Mouse (Mus musculus) midbrain, embryonic 11.5 days (tissue): ENCODE data around the gene Grik5. TPM values are rescaled to one million over a fixed set of nuclear protein-coding genes. Genes with fewer than 3 reads are reported as not detected.

Experiments
- ATAC-seq: fragments of 200-750 bp; cut with Nextera tagmentation; 2 replicates; pipeline ENCODE4 v1.8.0; 2017; ENCODE audit warnings: moderate TSS enrichment, moderate library complexity; ENCODE audit not compliant: low FRiP score
- DNase-seq: peaks from one replicate; pipeline ENCODE4 v3.0.0; 2015; ENCODE audit warnings: low spot score; ENCODE audit errors: missing footprints
- H3K27ac ChIP-seq: fragments of 300-500 bp; sonication (generic); 2 replicates; pipeline ENCODE4 v1.5.1; 2014; ENCODE audit warnings: low read depth, low read length
- H3K27me3 ChIP-seq: fragments of 300-500 bp; sonication (generic); 2 replicates; pipeline ENCODE4 v1.6.1; 2014; ENCODE audit warnings: mild to moderate bottlenecking, low read length, moderate library complexity, mixed read lengths; ENCODE audit not compliant: control insufficient read depth, insufficient read depth
- H3K36me3 ChIP-seq: fragments of 300-500 bp; sonication (generic); 2 replicates; pipeline ENCODE4 v1.6.1; 2014; ENCODE audit warnings: mild to moderate bottlenecking, low read length, moderate library complexity, mixed read lengths; ENCODE audit not compliant: control insufficient read depth, insufficient read depth
- H3K4me1 ChIP-seq: fragments of 300-500 bp; sonication (generic); 2 replicates; pipeline ENCODE4 v1.6.1; 2014; ENCODE audit warnings: low read length; ENCODE audit not compliant: control insufficient read depth, insufficient read depth
- H3K4me2 ChIP-seq: fragments of 300-500 bp; sonication (generic); 2 replicates; pipeline ENCODE4 v1.6.1; 2014; ENCODE audit warnings: mild to moderate bottlenecking, moderate library complexity
- H3K4me3 ChIP-seq: fragments of 300-500 bp; sonication (generic); 2 replicates; pipeline ENCODE4 v1.5.1; 2014; ENCODE audit warnings: low read depth, low read length
- H3K9ac ChIP-seq: fragments of 300-500 bp; sonication (generic); 2 replicates; pipeline ENCODE4 v1.6.1; 2014; ENCODE audit warnings: low read length
- H3K9me3 ChIP-seq: fragments of 300-500 bp; sonication (generic); 2 replicates; pipeline ENCODE4 v1.6.1; 2016; ENCODE audit warnings: low read length; ENCODE audit not compliant: control insufficient read depth
- WGBS: fragments of 180-500 bp; shearing (Covaris S2); extraction: QIAGEN DNeasy Blood & Tissue Kit; methylation state at CpG from one replicate; pipeline ENCODE4 v1.1.7; 2014; 5-methylcytosine and 5-hydroxymethylcytosine counted together
- polyA plus RNA-seq: library from polyadenylated mRNA; unstranded; fragments of >200 nt; fragmentation: Nextera tagmentation; extraction: Ambion mirVana; gene quantifications from 2 replicates; pipeline ENCODE4 v1.2.1, GENCODE M21; 2014

Gene Grik5
- polyA plus RNA-seq, 1 experiment from 2014 or later = 9.3 TPM

GRCm38 (mm10) chr7:25006171-25006570 lies 66.0 kb downstream of the Grik5 start:
- Histone ChIP-seq H3K27ac (no peak overlapping the region), H3K27me3 (peaks cover 50% of the 10 kb centered on the region), H3K4me3 (peak overlapping the region; percentile 52; the same call in 1 of the 2 replicates), H3K4me2 (peak overlapping the region; percentile 88), H3K4me1 (peaks cover 31% of the 10 kb centered on the region), H3K9me3 (no peaks in the 10 kb centered on the region), H3K36me3 (no peaks in the 10 kb centered on the region), H3K9ac (peak overlapping the region; percentile 68; the same call in 1 of the 2 replicates)
- ATAC-seq = peak; percentile 17
- WGBS = 55% methylated on average over 3 of the region's 3 CpGs
- DNase-seq = no peak

- 1% methylated on average over 53 of the region's 54 CpGs for WGBS
Measured at GRCm38 (mm10) chr7:25005421-25006065, 66.6 kb downstream of the Grik5 start, which contains the start of gene Atp1a3. TSS of gene Atp1a3 (minus strand) at chr7:25005958.

DNA sequence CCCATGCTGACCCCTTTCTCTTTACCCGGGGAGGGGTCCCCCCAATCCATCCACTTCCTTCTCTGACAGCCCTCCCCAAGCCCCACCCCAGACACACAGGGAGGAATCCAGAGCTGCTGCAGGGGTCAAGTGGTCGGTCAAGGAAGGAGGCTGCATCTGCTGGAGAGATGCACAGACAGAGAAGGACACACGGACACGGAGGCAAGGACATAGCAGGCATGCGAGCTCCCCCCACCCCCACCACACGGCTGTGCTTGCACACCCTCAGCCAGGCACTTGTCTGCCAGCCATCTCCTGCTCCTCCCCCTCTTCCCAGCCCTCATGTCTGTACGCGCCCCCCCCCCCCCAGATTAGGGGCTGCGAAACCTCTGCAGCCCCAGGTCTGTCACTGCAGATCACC lies 67.3 kb downstream of the Grik5 start:
- H3K27ac ChIP-seq = no peak overlapping the region
- peak overlapping the region; percentile 52 for H3K4me3 ChIP-seq
- no peaks in the 10 kb centered on the region for H3K9me3 ChIP-seq
- no peaks in the 10 kb centered on the region for H3K36me3 ChIP-seq
- H3K27me3 ChIP-seq = peaks cover 37% of the 10 kb centered on the region
- peaks cover 28% of the 10 kb centered on the region for H3K4me1 ChIP-seq
- peak overlapping the region; percentile 88 for H3K4me2 ChIP-seq
- ATAC-seq = no peak
- WGBS = 47% methylated on average over 6 of the region's 9 CpGs
- DNase-seq = no peak
- H3K9ac ChIP-seq = peak overlapping the region; percentile 48

More at GRCm38 (mm10) chr7:25005421-25006065, 66.6 kb downstream of the Grik5 start, which contains the start of gene Atp1a3:
- ATAC-seq = peak; percentile 80
- Histone ChIP-seq H3K4me2 (peak within 1 kb of the TSS; percentile 88), H3K27ac (no peak within 1 kb of the TSS), H3K9me3 (no peaks in the 10 kb centered on the region), H3K9ac (peak within 1 kb of the TSS; percentile 68), H3K36me3 (no peaks in the 10 kb centered on the region), H3K4me3 (peak within 1 kb of the TSS; percentile 52), H3K27me3 (peaks cover 44% of the 10 kb centered on the region), H3K4me1 (peaks cover 29% of the 10 kb centered on the region)
- peak; percentile 92 for DNase-seq

DNA sequence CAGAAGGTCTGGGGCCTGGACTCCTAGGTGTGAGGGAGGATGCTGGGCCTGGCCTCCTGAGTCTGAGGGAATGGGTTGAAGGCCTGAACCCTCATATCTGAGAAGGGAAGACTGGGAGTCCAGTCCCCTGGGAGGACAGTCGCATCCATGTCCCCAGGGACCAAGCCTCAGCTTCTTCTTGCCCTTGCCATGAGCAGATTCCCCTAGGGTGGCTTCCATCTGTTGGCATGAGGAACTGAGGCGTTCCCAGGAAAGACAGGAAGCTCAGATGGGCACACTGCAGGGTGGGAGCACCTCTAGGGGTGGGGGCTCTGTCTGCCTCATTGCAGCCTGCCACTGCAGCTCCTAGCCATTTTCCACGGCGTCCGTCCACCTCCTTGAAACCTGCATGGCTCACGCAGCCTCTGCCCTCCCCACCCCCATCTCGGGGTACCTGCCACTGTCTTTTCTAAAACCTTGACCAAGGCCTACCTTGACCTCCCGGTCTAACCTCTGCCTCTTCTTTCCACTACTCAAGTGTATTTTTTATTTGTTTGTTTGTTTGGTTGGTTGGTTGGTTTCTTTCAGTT lies 68.2 kb downstream of the Grik5 start:
- 83% methylated on average over 8 of the region's 8 CpGs for WGBS
- peak; percentile 79 for DNase-seq
- Histone ChIP-seq H3K36me3 (no peaks in the 10 kb centered on the region), H3K27me3 (peaks cover 28% of the 10 kb centered on the region), H3K4me3 (no peak overlapping the region; the same call in 1 of the 2 replicates), H3K9ac (no peak overlapping the region), H3K4me1 (peaks cover 25% of the 10 kb centered on the region), H3K9me3 (no peaks in the 10 kb centered on the region), H3K27ac (no peak overlapping the region), H3K4me2 (peak overlapping the region; percentile 15)
- ATAC-seq = no peak

DNA sequence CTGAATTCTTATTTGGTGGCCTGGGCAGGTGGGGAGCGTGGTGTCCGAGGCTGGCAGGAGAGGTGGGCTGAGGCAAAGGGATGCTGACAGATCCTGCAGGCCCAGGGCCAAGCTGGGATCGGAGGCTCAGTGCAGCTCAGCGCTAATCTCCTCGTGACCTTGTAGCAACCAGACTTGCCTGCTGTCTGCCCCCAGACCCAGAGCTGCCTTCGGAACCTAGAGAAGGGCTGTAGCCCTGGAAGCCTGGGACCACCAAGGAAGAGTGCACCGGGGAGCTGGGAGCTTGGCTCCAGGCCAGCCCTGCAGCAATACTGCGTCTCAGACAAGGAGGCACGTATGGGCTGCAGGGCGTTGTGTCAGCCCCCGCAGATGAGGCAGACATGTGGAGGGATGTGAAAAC lies 68.9 kb downstream of the Grik5 start:
- WGBS = 57% methylated on average over 11 of the region's 11 CpGs
- H3K4me2 ChIP-seq = peak overlapping the region; percentile 15; the same call in 1 of the 2 replicates
- H3K9ac ChIP-seq = no peak overlapping the region
- DNase-seq (no peak), ATAC-seq (no peak)
- no peak overlapping the region for H3K27ac ChIP-seq
- peaks cover 23% of the 10 kb centered on the region for H3K4me1 ChIP-seq
- peaks cover 22% of the 10 kb centered on the region for H3K27me3 ChIP-seq
- H3K9me3 ChIP-seq = no peaks in the 10 kb centered on the region
- H3K36me3 ChIP-seq = no peaks in the 10 kb centered on the region
- H3K4me3 ChIP-seq = no peak overlapping the region

GRCm38 (mm10) chr7:25000711-25001110 lies 71.4 kb downstream of the Grik5 start:
- H3K4me1 ChIP-seq = peaks cover 9% of the 10 kb centered on the region
- DNase-seq (no peak), ATAC-seq (no peak)
- H3K9me3 ChIP-seq = no peaks in the 10 kb centered on the region
- no peak overlapping the region for H3K9ac ChIP-seq
- no peak overlapping the region for H3K4me3 ChIP-seq
- H3K36me3 ChIP-seq = no peaks in the 10 kb centered on the region
- H3K27me3 ChIP-seq = peaks cover 6% of the 10 kb centered on the region; the same call in 1 of the 2 replicates
- no peak overlapping the region for H3K4me2 ChIP-seq
- no peak overlapping the region for H3K27ac ChIP-seq
- 83% methylated on average over 12 of the region's 12 CpGs for WGBS

GRCm38 (mm10) chr7:25000211-25000610 lies 71.9 kb downstream of the Grik5 start:
- H3K36me3 ChIP-seq = no peaks in the 10 kb centered on the region
- 79% methylated on average over 7 of the region's 7 CpGs for WGBS

DNA sequence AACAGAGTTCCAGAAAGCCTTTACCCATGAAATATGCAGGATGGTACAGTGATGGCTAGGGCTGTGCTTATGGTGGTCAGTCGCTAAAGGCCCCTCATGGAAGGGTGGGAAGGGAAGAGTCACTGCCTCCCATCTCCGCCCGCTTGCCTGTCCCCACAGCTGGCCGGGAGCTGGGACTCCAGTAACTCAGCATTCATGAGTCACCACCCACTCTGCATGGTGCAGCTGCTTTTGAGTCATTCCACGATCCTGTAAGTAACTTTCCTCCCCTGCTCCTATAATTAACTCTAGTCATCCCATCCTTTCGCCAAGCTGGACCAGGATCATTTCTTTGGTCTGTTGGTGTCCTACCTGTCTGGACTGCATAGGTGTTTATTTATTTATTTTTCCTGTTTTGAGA lies 79.1 kb downstream of the Grik5 start:
- H3K27me3 ChIP-seq = no peaks in the 10 kb centered on the region
- H3K4me1 ChIP-seq = no peaks in the 10 kb centered on the region
- no peak overlapping the region for H3K9ac ChIP-seq
- H3K9me3 ChIP-seq = no peaks in the 10 kb centered on the region
- no peak overlapping the region for H3K4me3 ChIP-seq
- no peaks in the 10 kb centered on the region for H3K36me3 ChIP-seq
- no peak for DNase-seq
- 76% methylated on average over 6 of the region's 6 CpGs for WGBS
- no peak overlapping the region for H3K27ac ChIP-seq
- no peak overlapping the region for H3K4me2 ChIP-seq
- no peak for ATAC-seq

More at GRCm38 (mm10) chr7:25000211-25000610, 71.9 kb downstream of the Grik5 start:
- Histone ChIP-seq H3K4me1 (peaks cover 5% of the 10 kb centered on the region), H3K9me3 (no peaks in the 10 kb centered on the region), H3K4me3 (no peak overlapping the region), H3K9ac (no peak overlapping the region), H3K4me2 (no peak overlapping the region), H3K27me3 (peaks cover 2% of the 10 kb centered on the region; the same call in 1 of the 2 replicates), H3K27ac (no peak overlapping the region)
- no peak for DNase-seq
- ATAC-seq = no peak

DNA sequence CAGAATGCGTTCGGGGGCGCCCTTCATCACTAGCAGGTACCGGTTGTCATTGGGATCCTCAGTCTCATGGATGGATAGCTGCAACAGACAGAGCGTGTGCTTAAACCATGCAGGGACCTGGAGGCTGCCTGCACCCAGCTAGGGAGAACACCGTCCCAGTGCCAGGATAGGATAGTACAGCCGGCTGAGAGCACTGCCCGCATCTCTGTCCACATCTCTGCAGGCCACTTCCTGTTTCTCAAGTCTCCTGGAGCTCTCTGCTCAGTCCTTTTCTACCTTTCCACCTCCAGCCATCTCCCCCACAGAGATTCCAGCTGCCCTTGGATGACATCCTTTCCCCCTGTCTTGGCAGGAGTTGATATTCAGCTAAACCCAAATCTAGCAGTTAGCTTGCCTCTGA lies 81.7 kb downstream of the Grik5 start:
- Histone ChIP-seq H3K4me2 (no peak overlapping the region), H3K9ac (no peak overlapping the region), H3K4me1 (no peaks in the 10 kb centered on the region), H3K4me3 (no peak overlapping the region), H3K9me3 (no peaks in the 10 kb centered on the region), H3K36me3 (no peaks in the 10 kb centered on the region), H3K27me3 (no peaks in the 10 kb centered on the region), H3K27ac (no peak overlapping the region)
- 80% methylated on average over 8 of the region's 8 CpGs for WGBS
- DNase-seq = no peak
- no peak for ATAC-seq
